Mouse (Mus musculus) liver, adult (tissue): ENCODE results near the gene Olr1.

Experiments used
- GATA4 ChIP-seq: IDR thresholded peaks from 2 replicates; pipeline ENCODE4 v1.6.1; 2014; ENCODE audit warnings: mild to moderate bottlenecking, low read length; ENCODE audit not compliant: insufficient replicate concordance

The Olr1 gene

DNA sequence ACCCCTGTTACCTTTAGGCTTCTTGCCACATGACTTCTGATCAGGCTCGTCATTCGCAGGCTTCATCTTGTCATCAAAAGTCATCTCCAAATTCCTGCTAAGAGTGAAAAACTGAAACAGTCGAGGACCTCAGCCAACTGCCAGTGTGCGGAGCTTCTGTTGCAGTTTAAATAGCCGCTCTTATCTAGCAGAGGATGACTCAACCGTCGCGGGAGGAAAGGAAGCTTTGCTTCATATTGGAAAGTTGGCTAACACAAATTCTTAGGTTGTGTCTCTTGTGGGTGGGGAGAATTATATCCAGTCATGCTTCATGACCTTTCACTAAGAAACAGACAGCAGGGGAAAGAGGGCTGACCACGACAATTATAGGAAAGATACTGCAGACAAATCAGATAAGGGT is at the start of gene Olr1:
Olr1 (minus strand) TSS at position 142 of the 400 bp plus-strand sequence.
- no peak for TF ChIP-seq GATA4

DNA sequence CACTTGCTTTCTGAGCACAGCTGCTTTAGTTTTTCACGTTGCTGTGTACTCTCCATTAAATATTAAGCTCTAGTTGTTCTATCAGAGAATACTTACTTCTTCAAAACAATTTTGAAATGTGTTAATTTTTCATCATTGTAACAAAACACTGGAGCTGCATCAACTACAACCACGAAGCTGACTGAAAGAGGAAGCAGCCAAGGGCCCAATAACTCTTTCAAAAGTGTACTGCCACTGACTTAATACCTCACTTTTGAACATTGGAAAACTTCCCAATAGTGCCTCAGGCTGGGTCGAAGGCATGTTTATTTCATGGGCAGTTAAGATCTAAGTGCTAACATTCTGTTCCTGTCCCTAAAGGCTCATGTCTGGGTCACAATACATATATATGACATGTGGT is 41.0 kb upstream of the Olr1 start:
- no peak for TF ChIP-seq GATA4

DNA sequence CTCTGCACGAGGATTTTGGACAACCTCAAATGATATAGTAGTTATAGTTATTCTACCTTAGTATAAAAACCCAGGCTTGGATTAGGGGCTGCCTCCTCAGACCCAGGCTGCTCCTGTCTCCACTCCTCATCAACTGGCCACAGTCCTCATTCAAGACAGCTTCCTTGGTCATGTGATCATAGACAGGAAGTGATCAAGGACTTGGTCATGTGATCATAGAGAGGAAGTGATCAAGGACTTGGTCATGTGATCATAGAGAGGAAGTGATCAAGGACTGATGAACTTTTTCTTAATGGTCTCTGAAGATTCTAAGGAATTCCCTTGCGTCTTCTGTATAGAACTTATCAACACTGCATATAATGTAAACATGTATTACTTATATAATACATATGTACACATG is 40.3 kb upstream of the Olr1 start:
- no peak for TF ChIP-seq GATA4

DNA sequence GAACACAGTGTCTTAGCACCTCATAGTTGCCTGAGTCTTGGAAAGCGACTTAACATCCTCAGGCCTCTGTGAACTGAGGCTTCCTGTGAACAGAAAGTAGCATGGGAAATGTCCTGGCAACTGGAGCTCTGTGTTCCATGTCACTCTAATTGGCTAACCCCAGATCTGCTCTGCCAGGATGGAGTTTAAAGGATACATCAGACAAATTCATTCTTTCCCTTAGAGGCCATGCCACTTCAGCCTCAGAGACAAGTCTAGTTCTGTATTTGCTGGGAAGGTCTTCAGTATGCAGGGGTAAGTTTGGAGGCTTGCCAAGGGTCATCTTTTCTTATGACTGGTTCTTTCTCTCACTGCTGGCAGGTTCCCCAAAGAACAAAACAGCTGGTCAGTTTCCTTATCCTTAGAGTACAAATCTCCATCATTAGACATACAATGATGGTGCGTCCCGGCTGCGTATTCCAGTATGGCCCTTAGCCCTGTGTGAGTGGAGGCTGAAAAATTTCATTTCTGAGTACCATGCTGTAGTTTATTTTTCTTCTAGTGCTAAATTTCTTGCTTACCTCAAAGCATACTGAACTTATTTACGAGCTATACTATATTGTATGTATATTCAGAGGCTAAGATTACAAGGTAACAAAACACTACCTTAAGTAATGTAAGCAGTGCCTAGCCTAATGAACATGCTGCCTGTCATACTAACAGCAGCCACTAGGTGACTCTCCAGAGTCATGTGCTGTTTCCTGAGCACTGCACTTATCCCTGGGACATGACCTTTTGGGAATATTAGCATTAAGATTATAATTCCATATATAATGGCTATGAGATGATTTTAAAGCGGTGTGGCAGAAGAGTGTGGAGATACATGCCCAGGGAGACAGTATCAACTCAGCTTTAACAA is 37.0 kb upstream of the Olr1 start:
- TF ChIP-seq GATA4: no peak

DNA sequence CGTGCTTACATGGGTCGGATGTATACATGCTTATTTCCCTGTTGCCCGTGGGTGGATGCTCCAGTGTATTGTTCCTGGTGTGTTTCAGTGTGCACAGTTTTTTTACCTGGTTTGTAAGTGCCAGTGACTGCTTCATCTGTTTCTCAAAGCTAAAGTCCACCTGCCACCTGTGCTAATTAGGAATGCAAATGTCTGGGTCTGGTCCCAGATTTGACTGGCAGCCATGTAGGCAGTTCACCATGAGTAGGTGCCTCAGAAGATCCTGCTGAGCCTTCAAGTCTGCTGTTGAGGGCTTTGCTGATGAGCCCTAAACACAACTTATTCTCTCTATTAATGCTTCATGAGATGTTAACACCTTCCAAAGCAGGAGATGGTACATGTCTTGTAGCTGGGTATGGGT is 35.6 kb upstream of the Olr1 start:
- TF ChIP-seq GATA4: no peak

DNA sequence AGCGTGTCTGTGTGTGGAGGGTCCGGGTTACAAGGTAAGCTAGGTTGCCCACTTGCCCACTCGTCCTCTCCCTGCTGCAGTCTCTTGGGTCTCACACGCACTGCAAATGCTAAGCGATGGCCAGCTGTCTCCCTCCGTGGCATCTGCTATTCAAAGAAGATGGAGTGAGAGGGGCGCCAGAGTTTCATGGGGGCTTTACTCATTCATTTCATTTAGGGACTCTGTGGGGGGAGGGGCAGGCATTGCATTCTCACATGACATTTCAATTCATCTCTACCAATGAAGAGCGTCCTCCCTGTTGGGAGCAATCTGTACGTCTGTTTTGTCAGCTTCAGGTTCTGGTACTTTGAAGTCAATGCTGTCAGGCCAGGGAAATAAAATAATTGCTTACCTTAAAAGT is 35.0 kb upstream of the Olr1 start:
- no peak for TF ChIP-seq GATA4

DNA sequence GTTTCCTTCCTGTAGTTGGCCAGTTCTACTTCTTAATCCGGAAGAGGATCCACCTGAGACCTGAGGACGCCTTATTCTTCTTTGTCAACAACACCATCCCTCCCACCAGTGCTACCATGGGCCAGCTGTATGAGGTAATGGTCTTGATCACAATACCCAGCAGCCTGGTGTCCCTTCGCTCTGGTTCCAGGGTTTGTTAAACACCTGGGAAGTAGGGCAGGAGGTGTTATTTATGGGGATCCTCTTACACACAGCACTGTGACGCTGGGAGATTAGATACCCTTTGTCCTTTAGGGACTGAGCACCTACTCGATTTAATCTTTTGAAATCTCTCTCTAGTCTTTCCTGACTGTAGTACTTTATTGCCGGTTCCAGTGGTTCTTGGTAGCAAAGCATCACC is 31.6 kb upstream of the Olr1 start:
- no peak for TF ChIP-seq GATA4

DNA sequence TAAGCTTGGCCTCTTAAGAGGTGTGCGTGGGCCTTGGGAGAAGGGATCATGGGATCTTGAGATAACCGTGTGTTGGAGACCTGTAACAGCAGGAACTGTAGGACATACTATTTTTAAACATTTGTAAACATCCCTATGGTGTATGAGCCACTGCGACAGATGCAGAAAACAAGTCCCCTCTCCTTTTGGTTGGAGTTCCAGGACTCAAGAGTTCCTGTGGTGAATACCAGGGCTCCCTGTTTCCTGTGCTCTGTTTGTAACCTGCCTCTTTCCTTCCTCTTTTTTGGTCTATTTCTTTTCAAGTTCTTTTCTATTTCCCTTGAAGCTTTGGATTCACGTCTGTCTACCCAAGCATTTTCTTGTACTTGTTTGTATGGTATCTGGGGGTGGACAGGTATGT is 28.8 kb upstream of the Olr1 start:
- no peak for TF ChIP-seq GATA4

DNA sequence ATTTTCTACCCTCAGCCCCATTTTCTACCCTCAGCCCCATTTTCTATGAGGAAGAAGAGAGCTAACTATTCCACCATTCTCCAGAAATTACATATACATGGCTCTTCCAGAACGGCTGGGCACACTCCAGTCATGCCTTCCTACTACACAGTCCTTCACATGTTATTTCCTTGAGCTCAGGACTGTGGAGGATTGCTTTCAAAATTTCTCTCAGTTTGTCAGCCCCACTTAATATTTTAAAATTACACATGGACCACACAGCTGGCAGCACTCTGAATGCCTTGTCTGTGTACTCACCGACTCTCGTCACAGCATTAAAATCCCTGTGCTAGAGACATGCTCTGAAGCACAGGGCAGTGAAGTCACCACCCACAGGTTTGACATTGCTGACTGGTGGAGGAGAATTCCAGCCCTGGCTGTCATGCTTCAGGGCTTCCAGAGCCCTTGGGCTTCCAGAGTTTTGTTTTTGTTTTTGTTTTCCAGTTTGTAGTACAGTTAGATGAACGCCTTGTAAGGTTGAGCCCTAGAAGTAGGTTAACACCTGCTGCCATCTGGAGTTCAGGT is 27.7 kb upstream of the Olr1 start:
- no peak for TF ChIP-seq GATA4

DNA sequence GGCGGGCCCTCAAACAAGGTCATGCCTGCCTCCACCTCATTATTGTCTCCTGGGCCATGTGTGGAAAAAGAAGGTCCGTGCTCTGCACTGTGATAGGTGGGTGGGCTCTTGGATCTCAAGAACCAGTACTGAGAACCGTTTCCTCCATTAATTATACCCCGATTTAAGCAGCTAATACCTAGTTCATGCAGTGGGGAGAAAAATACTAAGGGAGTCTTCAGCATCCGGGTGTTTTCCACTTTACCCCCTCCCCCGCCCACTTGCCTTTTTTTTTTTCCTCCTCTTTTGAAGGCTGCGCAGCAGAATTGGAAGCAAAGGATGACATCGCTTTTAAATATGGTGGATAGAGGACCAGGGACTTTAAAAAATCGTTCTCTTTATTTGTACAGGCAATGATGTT is 27.1 kb upstream of the Olr1 start:
- TF ChIP-seq GATA4: no peak

DNA sequence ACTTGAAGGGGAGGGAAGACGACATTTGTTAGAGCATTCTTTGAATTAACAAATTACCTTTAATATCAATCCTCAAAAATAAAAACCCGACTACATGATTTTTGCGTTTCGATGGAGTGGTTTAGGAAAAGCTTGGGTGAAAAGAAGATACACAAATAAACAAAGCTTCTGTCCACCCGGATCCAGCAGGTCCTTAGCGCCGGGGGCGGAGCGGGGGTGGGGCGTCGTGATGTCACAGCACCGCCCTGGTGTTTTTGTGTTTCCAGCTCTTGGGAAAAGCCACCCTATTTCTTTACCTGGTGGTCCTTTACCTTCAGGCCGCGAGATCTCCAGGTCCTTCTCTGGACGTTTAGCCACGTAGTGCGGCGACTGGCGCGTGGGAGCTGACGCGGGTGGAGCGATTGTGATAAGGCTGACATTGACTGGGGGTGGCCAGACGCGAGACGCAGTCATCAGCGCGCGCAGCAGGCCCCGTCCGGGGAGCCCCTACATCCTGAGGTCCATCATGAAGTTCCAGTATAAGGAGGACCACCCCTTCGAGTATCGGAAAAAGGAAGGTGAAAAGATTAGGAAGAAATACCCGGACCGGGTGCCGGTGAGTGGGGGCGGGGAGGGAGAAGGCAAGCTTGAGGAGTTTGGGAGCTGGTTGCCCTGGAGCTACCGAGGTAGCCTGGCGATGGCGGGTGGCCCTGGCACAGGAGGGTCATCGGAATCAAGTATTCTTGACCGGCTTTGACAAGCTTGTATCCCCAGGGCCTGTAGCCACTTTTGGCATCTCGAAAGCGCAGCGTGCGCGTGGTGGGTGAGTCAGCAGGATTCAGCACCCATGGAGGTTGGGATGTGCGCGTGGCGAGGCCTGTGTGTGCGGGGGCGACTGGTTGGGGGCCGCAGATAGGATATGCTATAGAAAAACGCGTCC is 26.2 kb upstream of the Olr1 start, which contains the start of gene Gabarapl1:
Gabarapl1 (plus strand) TSS at position 219 of the 919 bp plus-strand sequence.
- peak; percentile 27; the same call in 1 of the 2 replicates for TF ChIP-seq GATA4

DNA sequence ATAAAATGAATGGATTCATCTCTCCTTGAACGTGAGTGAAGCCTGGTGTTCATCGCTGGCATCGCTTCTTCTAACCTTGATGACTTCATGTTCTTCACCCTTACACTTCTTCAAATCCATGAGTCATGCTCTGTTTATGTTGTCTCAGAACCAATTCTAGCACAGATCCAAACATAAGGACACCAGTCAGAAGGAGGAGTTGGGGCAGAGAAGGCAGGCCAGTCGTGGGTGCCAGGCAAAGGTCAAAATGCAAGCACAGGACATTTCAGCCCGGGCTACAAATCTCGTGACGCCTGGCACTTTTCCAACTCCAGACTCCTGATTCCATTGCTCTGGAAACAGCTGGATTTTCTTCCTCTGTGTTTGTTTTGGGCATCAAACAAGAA is 25.6 kb upstream of the Olr1 start:
- no peak for TF ChIP-seq GATA4

DNA sequence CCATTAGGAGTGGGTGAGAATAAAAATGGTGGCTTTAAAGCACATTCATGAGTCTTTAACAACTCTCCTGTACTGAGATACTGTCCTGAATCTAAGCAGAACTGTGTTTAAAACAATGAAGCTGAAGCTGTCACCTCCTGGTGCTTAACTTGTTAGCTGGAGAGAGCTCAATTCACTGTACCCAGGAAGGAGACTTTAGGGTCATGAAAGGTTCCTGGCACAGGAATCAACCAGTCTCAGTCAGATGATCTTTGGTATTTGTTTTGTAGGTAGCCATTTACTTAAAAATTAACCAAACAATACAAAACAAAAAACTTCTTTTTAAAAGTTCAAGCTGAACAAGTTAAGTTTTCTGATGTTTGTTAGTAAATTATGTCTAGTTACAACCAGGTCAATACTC is 23.3 kb upstream of the Olr1 start:
- no peak for TF ChIP-seq GATA4

DNA sequence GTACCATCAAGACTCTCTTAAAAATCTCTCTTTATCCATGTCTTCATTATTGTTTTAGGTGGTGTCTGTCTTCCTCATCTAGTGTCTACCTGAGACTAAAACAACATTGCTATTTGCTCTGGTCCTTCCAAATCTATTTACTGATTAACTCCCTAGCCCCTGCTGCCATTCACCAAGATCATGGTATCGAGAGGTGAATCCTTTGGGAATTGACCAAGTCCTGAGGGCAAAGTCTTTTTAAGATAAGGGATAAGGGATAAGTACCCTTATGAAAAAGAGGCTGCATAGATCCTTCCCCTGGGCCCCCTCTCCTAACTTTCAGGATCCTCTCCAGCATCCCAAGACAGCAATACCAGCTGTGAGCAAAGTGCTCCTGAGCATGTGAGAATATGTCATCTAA is 22.6 kb upstream of the Olr1 start:
- peak; percentile 68; the same call in 1 of the 2 replicates for TF ChIP-seq GATA4

DNA sequence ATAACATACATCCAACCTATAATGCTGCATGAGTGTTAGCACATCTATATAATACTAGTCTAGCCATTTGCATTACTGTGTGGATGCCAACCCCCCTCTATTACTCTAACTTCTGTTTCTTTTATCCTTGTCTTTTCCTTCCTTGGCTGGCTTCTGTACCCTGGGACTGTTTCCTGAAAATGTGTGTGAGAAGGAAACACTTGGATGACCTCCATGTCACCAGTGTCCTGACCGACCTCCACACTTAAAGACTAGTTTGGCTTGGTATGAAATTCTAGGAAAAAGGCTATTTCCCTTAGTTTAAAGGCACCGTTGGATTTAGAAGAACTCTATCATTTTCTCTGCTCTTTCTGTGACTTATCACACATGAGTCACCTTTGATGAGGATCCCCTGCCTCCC is 20.5 kb upstream of the Olr1 start:
- no peak; the same call in 1 of the 2 replicates for TF ChIP-seq GATA4
